Mouse (Mus musculus) C2C12 (cell line): ENCODE data around the gene Pde4c.

Experiments used
- CEBPB ChIP-seq: IDR thresholded peaks from one replicate; pipeline ENCODE4 v1.6.1; 2011; ENCODE audit warnings: low read depth, mild to moderate bottlenecking, control low read depth, moderate library complexity
- CTCF ChIP-seq: IDR thresholded peaks from one replicate; pipeline ENCODE4 v1.5.1; 2011; ENCODE audit not compliant: control insufficient read depth, insufficient read depth, insufficient read length
- MAX ChIP-seq: IDR thresholded peaks from one replicate; pipeline ENCODE4 v1.6.1; 2011; ENCODE audit warnings: mild to moderate bottlenecking, control low read depth
- MYOD1 ChIP-seq: IDR thresholded peaks from one replicate; pipeline ENCODE4 v1.6.1; 2011; ENCODE audit warnings: low read depth; ENCODE audit not compliant: control insufficient read depth, insufficient read length
- MYOG ChIP-seq: IDR thresholded peaks from one replicate; pipeline ENCODE4 v1.6.1; 2011; ENCODE audit not compliant: control insufficient read depth, insufficient read length; ENCODE audit errors: extremely low read depth
- USF1 ChIP-seq: IDR thresholded peaks from one replicate; pipeline ENCODE4 v1.6.1; 2011; ENCODE audit warnings: low read depth, mild to moderate bottlenecking, control low read depth, moderate library complexity

- TF ChIP-seq MAX (no peak), CEBPB (no peak), USF1 (no peak), CTCF (no peak), MYOG (no peak), MYOD1 (no peak)
These were observed 69.2 kb downstream of the Pde4c start for GRCm38 (mm10) chr8:70792700-70793099.
